Mouse (Mus musculus) heart, adult 9 months (tissue): ENCODE results near the gene Tango6.
A peak's percentile ranks its signal among the peaks of the same experiment; 100 is the strongest.

Source experiments
- DNase-seq, 2 experiments: peaks; one replicate each; pipeline ENCODE4 v3.0.0; 2022; ENCODE audit warnings: low spot score in 2 of 2

The Tango6 gene

DNA sequence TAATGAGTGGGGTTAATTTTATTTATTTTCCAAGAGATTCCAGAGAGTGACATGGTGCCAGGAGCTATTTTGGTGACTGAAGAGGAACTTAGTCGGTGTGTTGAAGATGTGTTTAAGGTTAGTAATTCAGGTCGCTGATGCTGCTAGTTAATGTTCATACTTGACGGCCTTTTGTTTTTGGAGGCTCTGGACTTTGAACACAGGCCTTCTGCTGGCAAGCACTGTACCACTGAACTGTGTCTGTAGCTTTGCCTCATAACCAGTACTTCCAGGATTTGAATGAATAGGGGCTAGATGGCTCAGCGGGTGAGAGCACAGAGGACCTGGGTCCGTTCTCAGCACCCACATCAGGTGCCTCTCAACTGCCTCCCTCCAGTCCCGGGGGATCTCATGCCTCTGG lies 17.3 kb downstream of the Tango6 start:
- no peak for DNase-seq

DNA sequence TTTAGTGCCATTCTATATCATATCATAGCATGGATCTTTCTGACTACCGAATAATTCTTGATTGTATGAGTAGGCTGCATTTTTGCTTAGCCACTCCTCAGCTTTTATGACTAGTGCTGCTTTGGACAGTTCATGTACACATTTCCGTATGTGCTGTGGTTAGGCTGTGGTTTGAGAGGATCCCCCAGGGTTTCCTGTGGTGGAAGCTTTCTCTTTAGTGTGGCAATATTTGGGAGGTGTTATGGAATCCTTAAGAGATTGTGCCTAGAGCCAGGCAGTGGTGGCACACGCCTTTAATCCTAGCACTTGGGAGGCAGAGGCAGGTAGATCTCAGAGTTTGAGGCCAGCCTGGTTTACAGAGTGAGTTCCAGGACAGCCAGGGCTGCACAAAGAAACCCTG lies 18.5 kb downstream of the Tango6 start:
- DNase-seq: no peak

DNA sequence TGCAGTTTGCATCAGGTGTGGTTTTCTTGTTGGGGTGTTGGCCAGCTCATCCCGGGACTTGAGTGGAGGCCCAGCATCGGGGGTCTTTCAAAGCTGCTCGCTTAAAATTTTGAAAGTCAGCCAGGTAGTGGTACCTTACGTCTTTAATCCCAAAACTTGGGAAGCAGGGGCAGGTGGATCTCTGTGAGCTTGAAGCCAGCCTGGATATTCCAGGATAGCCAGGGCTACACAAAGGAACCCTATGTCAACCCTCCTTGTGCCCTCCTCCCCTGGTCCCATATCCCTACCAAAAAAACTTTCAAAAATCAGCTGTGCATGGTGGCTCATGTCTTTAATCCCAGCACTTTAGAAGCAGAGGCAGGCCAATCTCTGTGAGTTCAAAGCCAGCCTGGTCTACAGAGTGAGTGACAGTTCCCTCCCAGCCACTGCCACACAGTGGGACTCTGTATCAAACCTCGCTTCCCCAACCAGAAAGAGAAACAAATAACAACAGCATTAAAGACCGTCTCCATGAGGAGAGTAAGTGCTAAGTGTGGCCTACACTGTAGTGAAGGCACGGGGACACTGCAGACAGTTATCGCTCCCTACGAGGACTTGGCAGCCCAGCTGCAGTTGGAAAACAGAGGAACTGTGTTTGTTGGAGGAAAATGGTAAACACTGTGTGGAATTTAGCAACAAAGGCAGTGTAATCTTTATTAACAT lies 21.5 kb downstream of the Tango6 start:
- DNase-seq: no peak

DNA sequence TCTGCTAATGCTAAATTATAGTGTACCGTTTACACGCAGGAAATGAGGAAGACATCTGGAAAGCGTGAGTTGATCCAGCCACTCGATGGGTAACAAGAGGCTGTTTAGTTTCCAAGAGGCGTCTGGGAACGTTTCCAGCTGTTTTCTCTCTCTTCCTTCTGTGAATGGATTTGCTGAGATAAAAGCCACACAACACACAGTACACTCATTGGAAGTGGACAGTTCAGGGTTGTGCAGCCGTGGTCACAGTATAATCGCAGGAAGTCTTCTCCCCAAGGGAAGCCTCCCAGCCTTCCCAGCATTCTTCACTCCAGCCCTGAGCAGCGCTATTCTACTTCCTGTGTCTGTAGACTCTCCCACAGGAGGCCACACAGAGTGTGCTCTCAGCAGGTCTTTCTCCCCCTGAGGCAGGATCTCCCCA lies 22.0 kb downstream of the Tango6 start:
- DNase-seq: peak; percentile 88 to 93

DNA sequence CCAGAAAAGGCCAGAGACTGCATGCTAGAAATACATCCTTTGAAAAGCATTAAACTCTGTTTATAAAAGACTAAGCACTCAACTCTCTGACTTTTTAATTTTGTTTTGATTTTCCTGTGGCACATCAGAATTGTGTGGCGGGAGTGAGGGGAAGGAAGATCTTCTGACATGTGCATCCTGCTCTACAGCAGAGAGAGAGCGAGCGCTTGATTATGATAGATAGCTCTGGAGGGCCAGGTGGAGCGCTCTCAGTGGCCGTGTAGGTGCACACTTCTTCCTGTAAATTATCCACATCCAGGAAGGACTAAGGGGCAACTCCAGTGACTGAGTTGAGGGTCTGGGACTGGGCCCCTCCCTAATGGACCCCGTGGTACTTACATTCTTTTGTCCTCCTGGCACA lies 23.3 kb downstream of the Tango6 start:
- DNase-seq: no peak

DNA sequence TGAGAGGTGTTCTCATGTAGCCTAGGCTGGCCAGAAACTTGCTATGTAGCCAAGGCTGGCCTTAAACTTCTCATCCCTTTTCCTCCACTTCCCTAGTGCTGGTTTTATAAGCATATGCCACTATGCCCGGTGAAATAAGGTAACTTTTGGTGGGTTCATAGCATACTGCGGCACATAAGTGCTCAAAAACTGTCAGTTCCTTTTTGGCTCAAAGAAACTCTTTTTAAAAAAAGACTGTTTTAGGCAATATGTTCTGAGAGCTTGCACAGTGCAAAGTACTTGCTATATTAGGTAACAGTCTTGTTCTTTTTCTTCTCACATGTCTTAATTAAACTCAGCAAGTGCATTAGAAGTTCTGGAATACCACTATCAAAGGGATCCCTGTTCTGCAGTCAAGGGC lies 27.1 kb downstream of the Tango6 start:
- no peak for DNase-seq

DNA sequence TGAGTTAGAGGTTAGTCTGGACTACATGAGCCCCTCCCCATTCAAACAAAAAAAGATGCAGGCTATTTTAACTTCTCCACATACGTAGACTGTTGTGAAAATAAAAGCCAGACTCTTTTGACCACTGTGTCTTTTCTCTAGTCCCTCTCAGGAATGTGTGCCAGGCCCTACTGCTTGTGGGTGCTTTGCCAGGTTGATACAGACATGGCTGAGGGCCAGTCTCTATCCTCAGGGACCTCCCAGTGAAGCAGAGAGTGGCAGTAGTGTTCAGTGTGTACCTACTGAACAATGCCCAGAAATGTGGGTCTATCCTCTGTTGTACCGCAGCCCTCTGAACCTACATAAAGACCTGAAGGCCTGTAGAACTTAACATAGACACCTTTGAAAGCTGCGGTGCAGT lies 29.6 kb downstream of the Tango6 start:
- no peak for DNase-seq

DNA sequence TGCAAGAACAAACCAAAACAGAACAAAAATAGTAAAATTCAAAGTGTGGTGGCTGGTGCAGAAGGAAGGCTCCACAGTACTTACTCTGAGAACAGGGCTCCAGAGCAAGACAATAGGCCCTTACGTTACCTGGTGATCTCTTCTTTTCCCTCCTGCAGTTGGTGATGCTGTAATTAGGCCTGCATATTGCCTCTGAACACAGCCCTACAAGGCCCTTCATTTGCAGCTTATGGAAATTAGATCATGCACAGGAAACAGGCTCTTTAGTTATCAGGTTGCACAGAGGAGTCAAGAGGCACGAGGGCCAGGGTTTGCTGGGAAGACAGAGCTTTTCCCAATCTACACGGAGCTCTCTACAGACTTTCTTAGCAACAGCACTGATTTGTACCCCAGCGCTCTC lies 31.4 kb downstream of the Tango6 start:
- peak in 1 of 2 experiments; percentile 57 for DNase-seq

DNA sequence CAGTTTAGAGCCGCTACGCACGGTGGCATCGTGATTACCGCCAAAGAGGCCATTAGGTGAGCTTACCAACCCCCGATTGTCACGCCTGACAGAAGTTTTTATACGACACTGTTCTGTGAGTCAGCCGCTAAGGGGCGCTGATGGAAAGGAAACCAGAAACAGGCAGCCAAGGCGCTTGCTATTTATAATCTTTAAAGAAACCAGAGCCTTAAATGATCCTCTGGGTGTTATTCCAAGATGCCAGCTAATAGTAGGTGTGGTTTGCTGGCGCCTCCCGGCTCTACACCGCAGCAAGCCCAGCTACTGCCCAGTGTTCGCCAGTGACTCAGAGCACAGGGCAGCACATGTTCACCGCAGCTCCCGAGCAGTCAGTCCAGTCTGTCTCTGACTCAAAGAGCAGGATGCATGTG lies 35.2 kb downstream of the Tango6 start:
- DNase-seq: peak; percentile 73 to 81

DNA sequence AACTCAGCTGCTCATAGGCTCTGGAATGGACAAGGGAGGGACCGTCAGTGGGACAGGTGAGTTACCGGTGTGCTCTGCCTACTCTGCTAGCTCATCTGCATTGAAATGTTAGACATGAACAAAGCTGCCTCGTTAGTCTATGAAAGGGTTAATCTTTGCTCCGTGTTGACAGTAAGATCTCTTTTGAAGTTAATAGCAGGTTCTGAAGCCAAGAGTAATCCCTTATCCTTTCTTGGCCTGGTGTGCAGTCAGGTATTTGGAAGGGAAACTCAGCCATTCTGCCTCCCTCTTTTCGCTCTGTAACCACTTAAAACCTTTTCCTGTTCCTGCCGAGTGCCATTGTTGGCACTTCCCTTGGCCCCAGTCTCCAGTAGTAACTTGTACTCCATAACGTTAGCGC lies 38.1 kb downstream of the Tango6 start:
- DNase-seq: no peak

DNA sequence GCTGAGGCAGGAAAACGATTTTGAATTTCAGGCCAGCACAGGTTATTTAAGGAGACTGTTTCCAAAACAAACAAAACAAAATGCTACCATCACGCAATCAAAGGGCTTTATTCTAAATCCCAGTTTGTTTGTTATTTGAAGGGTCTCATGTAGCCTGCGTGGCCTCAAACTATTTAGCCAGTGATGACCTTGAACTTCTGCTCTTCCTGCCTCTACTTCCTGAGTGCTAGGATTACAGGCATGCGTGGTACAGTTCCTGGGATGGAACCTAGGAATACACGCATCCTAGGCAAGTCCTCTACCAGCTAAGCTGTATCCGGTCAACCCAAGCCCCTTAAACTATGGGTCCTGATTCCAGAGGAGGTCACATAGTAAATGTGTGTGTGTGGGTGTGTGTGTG lies 39.6 kb downstream of the Tango6 start:
- DNase-seq: no peak

DNA sequence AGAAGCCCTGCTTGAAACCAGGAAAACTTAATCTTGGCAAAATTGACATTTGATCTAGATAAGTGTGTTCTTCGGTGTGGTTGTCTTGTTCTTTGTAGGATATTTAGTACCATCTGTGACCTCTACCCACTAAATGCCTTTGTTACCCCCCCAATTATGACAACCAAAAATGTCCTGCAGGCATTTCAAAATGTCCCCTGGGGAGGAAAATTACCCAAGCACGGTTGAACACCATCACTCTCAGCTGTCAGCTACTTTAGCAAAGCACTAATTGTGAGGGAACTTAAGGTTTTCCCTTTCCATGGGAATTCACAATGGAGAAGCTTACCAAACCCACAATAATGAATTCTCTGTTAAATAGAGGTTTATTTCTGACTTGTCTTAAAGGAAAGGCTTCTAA lies 41.1 kb downstream of the Tango6 start:
- DNase-seq: no peak

DNA sequence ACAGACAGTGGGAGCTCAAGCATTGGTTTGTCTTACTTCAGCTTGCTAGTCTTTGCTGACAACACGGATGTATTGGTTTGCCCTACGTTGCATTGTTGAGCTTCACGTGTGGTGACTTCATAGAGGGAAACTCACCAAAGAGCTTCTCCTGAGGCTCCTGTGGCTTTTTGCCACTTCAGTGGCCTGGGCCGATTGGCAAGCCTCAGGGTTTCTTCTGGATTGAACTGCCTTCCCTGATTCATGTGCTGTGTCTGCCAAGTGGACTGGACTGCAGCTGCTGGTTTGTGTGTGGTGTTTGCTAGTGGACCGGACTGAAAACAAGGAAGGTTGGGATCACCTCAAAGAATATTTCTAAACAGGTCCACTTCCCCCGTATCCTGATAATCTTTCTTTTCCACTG lies 43.7 kb downstream of the Tango6 start:
- DNase-seq: no peak

DNA sequence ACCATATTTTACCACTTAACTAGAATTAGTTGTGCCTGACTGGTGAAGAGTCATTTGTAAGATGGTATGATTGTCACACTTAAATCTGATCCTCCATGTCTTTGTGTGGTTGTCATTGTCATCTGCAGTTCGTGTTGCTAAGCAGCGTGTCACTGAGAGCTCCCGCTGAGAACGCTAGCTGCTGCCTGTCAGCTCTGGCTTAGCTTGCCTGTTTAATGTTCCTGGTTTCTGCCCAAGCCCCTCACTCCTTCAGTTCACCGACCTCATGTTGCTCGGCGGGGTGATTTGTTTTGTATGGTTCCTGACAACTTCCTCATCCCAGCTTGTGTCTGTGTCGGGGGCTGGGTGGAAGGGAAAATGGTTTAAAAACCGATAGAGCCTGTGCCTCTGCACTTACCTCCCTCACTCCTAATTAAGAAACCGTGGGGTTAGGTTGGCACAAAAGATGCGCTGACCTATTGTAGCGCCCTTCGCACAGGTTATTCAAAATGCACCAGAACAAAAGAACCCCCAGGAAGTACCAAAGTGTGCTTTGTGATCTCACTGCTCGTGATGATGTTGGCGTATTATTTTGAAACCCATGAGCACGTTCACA lies 44.5 kb downstream of the Tango6 start:
- no peak for DNase-seq

DNA sequence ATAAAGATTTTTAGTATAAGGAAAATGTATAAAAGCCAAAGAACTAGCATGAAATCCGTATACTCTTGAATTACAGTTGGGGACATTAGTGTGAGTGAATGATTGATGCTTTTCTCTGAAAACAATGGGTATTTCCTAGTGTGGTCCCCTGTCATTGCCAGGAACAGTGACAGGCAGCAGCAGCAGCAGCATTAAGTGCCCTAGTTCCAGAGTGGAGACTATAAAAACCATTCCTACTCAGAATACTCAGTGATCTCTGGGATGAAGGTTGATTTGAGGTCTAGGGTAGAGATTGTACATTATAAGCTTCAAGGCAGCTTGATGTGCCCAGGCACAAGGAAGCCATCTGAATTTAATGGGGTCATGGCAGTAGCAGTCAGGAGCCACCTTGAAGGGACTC lies 45.0 kb downstream of the Tango6 start:
- DNase-seq: no peak

DNA sequence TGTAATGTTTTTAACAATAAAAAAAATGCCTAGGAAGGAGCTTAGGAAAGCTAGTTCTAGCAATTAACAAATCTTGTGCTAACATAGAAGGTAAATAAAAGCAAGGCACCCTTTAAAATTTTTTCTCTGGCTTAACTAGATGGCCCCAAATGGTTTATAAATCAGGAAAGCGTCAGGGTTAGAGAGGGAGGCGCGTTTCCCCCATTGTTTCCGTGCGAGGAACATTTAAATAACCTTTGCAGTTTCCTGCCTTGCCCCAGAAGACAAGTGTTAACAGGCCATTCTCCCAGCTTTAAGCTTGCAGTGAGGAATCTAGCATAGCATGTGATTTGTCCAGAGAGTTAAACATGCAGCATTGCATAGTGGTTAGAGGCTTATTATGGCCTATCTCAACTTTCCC lies 50.1 kb downstream of the Tango6 start:
- peak; percentile 33 to 38 for DNase-seq

DNA sequence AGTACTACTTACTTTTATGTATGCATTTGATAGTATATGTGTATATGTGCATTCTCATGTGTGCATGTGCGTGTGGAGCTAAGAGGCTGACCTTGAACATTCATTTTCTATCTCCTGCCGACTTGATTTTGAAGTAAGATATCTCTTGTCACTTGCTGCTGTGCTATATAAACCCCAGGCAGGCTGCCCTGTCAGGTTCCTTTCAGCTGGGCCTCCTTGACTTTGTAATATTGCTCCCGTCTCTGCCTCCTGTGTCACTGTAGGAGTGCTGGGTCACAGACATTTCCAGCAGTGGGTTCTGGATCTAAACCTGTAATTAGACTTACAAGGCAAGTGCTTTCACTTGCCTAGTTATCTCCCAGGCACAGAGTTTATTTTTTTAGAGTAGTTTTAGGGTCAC lies 50.8 kb downstream of the Tango6 start:
- peak in 1 of 2 experiments; percentile 18 for DNase-seq

DNA sequence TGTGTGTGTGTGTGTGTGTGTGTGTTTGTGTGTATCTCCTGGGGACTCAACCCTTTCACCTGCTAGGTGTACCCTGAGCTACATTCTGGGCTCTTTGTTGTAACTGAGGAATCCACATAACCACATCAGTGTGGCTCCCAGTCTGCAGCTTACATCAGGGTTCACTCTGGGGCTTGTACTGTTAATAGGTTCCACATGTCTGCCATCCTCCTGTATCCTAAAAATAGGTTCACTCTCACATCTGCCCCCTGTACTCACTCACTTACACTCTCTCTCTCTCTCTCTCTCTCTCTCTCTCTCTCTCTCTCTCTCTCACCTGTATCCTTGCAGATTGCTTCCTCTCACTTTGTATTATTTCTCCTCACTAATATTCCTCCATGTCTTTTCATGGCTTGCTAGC lies 51.4 kb downstream of the Tango6 start:
- DNase-seq: peak; percentile 31 to 49

DNA sequence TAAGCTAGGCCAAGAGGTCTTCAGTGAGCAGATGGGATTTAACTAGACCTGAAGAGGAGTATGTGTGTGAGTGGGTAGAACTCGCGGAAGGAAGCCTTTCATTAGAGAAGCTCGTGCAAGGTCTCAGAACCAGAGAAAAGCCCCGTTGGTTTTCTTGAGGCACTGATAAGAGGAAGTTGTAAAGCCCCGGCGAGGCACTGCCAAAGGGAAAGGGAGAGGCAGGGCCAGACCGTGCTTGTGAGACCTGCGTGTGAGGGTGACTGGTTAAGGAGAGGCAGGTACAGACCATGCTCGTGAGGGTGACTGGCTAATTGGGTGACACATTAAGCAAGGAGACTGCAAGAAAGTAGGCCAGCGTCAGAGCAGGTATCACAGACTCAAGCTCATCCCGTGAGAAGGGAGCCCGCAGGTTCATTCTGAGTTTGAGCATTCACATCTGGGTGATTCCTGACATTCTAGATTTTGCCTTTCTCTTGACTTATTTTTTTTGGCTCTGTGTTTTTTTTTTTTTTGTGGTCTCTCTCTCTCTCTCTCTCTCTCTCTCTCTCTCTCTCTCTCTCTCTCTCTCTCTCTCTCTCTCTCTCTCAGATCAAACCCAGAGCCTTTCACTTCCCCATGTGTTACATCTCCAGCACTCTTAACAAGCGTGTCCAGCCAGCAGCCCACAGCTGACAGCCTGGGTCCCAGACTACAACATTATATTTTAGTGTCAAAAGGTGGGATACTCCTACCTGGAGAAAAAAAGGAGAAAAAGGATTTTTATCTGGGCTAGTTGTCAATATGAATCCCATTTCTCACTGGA lies 54.2 kb downstream of the Tango6 start:
- DNase-seq: no peak

DNA sequence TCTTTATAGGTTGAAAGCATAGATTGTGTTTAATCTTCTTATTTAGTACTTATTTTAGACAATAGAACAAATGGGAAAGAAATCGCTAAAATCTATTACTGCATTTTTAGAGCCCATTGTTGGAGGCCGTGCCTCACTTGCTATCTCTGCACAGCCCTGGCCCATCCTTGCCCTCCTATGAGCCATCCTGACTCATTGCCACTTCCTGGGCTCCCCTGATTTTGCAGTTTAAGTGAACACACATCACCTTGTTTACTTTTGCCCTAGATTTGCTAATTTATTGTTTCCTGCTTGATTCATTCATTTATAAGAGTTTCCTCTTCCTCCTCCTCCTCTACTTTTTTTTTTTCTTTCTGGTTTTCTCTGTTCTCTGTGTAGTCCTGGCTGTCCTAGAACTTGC lies 55.0 kb downstream of the Tango6 start:
- DNase-seq: no peak

DNA sequence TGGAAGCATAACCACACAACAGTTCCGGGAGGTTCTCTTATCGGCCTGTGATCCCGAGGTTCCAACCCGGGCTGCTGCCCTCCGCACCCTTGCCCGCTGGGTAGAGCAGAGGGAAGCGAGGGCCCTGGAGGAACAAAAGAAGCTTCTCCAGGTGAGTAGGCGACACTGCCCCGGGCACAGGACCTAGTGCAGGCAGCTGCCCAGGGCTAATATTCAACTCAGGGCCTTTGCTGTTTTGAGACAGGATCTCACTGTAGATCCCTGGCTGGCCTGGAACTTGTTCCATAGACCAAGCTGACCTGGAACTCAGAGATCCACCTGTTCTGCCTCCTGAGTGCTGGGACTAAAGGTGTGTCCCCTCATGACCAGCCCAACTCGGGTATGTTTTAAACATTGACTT lies 59.5 kb downstream of the Tango6 start:
- no peak for DNase-seq

DNA sequence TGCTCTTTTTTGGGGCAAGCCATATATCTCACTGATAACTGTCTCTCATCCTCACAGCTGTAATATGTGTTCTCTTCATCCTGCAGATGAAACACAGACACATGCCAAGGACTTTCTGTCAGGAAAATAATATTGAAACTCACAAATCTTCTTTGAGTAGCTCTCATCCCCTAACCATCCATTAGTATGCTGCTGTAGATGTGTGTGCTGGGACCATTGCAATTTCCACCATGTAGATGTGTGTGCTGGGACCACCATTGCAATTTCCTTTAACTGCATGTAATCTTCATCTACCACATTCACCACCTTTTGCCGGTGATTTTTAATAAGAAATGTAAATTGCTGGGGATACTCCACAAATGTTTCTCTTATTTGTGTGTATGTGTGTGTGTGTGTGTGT lies 60.5 kb downstream of the Tango6 start:
- DNase-seq: no peak

DNA sequence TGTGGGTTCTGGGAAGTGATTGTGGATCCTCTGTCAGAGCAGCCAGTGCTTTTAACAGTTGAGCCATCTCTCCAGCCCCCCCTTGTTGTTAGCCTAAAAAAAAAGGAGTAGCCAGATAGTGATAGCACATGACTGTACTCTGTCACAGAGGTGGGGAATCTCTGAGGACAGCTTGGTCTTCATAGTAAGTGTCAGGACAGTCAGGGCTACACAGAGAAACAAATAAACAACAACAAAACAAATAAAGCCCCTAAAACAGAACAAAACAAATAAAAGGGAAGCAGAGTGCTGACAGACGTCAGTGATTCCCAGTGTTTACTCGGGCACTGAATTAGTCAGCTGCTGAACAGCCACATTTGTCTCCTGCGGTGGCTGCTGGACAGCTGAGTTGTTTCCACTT lies 70.6 kb downstream of the Tango6 start:
- no peak for DNase-seq
